Mouse (Mus musculus) fat pad, adult 2 months (tissue): ENCODE data around the gene Ddit4.
A peak's percentile ranks its signal among the peaks of the same experiment; 100 is the strongest.

Experiments
- DNase-seq: peaks from one replicate; pipeline ENCODE4 v3.0.0-alpha.2; 2011; ENCODE audit warnings: low read depth, low spot score; ENCODE audit errors: extremely low read depth

Ddit4 gene

DNA sequence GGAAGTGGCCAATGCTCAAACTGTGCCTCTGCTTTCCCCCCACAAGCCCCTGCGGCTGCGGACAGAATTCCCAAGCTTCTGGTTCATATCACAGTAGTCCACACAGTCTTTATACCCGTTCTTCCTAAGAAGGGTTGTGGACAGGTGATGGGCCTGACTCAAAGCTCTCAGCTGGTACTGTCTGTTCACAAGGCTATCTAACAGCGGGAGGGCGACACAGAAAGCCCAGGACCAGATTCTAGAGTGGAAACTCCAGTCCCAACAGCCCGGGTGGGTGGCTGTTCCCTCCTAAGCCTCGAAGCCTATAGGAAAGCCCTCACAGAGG is 31.2 kb downstream of the Ddit4 start:
- no peak for DNase-seq

GRCm38 (mm10) chr10:59919494-59920181 is 32.0 kb downstream of the Ddit4 start:
- DNase-seq, result no peak

GRCm38 (mm10) chr10:59918111-59918510 is 33.5 kb downstream of the Ddit4 start:
- DNase-seq, result no peak

- no peak for DNase-seq
Observed at GRCm38 (mm10) chr10:59916649-59917048, 35.0 kb downstream of the Ddit4 start.

DNA sequence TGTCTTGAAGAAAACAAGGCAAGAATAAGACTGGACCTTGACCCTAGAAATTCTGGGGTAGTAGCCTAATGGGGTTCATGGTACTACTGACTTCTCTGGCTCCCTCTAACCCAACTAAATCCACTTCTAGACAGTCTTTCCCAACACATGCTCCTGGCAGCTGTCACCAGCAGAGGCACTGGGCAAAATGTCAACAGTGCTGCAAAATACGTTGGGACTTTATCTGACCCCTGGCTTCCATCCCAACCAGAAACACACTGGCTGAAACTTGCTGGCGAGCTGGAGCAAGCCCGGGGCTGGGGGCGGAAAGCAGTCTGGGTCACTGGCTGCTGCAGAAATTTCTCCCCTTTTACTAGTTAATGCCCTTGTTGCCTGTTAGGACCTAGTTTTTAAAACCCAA is 35.5 kb downstream of the Ddit4 start:
- DNase-seq, result peak; percentile 95

DNA sequence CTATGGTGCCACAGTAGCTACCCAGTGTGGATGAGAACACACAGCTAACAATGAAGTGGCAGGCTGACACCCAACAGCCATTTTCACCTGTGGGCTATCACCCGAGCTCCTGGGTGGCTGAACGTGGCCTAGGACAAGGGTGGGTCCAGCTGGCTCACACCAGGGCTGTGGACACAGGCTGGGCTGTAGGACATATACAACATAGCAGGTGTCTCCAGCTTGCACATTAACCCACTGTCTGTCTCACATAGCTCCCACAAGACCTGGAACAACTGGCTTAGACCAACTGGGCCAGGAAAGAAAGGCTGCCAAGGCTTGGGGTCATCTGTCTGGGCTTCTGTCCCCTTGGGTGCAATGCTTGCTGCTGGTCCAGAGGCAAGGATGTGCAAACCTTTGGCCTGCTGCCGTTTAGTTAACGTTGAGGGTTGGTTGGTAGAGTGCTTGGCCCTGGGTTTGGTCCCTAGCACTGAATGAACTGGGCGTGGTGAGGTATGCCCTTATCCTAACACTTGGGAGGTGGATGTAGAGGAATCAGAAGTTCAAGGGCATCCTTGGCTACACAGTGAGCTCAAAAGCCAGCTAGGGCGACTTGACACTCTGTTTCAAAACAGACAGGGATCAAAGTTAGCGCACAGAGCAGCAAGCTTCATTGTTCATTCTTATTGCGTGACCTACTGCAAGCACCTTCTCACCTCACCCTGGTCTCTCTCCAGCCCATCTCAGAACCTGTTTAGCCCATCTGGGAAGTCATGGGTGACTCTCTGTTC is 36.3 kb downstream of the Ddit4 start:
- DNase-seq, result peak; percentile 46

GRCm38 (mm10) chr10:59911561-59912198 is 40.0 kb downstream of the Ddit4 start:
- DNase-seq, result no peak

GRCm38 (mm10) chr10:59911091-59911490 is 40.5 kb downstream of the Ddit4 start:
- DNase-seq, result peak; percentile 81

GRCm38 (mm10) chr10:59909357-59909847 is 42.2 kb downstream of the Ddit4 start:
- no peak for DNase-seq

GRCm38 (mm10) chr10:59908776-59909315 is 42.8 kb downstream of the Ddit4 start:
- no peak for DNase-seq

GRCm38 (mm10) chr10:59907695-59908299 is 43.8 kb downstream of the Ddit4 start:
- DNase-seq, result no peak

DNA sequence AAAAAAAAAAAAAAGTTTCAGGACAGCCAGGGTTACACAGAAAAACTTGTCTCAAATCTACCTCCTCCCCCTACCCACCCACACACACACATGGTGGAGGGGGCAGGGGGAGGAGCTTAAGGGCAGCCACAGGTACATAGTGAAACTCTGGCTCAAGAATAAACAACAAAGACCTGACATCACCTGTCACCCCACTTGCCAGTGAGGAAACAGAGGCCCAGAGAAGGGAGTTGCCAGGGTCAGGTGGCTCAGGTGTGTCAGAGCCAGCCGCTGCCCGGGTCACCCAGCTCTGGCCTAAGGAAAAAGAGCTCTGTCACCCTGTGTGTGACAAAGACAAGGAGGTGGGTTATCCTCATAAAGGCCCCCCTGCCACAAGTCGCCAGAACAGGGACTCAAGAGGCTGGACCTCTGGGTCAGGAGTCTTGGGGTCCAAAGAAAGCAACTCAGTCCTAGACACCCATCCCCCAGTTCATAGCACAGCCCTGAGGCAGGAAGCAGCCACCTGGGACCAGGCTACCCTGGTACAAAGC is 44.5 kb downstream of the Ddit4 start:
- DNase-seq, result no peak

GRCm38 (mm10) chr10:59903170-59903569 is 48.5 kb downstream of the Ddit4 start:
- no peak for DNase-seq

- DNase-seq, result no peak
Observed at GRCm38 (mm10) chr10:59902606-59902990, 49.0 kb downstream of the Ddit4 start.

DNA sequence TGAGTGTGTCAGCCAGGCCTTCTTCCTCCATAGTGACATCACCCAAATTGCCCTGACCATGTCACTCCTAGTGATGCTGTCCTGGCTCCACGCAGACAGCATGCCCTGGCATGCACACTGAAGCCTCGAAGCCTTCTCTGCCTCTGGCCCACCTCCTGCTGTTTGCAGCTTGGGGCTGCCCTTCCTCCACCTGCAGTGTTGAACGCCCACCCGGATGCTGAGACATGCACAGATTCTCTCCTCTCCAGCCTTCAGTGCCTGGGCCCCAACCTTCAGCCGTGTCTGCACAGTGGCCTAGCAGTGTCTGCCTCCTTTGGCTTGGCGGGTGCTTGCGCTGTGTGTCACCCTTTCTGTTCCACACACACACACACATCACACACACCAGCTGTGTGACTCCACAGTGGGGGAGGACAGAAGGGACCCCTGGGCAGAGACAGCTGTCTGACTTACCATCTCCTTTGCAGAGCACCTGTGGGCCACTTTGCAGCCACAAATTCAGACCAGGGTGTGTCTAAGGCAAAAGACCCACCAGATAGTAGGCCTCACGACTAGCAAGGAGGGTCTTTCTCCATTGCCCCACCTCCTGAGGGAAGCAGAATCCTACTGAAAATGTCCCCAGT is 49.5 kb downstream of the Ddit4 start:
- DNase-seq, result no peak

GRCm38 (mm10) chr10:59901463-59901862 is 50.2 kb downstream of the Ddit4 start:
- no peak for DNase-seq

- DNase-seq, result no peak
Observed at GRCm38 (mm10) chr10:59900939-59901338, 50.7 kb downstream of the Ddit4 start.

GRCm38 (mm10) chr10:59900174-59900435 is 51.5 kb downstream of the Ddit4 start:
- DNase-seq, result no peak
